Mouse (Mus musculus): ENCODE data around the gene Uvrag.
"Not testable (repeated sequence)": the region's sequence is repeated elsewhere in the genome, so short reads cannot be mapped to it uniquely, and the experiment has no call there.

Uvrag gene

GRCm38 (mm10) chr7:99094336-99094735 lies 46.6 kb downstream of the Uvrag start:
- no peak for DNase-seq

- no peak for DNase-seq
These were observed 48.9 kb downstream of the Uvrag start for GRCm38 (mm10) chr7:99091915-99092645.

- no peak for DNase-seq
These were observed 51.2 kb downstream of the Uvrag start for GRCm38 (mm10) chr7:99089716-99090115.

- no peak for DNase-seq
These were observed 52.2 kb downstream of the Uvrag start for GRCm38 (mm10) chr7:99088576-99089346.

GRCm38 (mm10) chr7:99087581-99087980 lies 53.4 kb downstream of the Uvrag start:
- no peak for DNase-seq

- peak; percentile 64 to 80 for DNase-seq
These were observed 54.1 kb downstream of the Uvrag start for GRCm38 (mm10) chr7:99086646-99087443.

- DNase-seq: no peak
These were observed 55.7 kb downstream of the Uvrag start for GRCm38 (mm10) chr7:99085249-99085648.

- no peak for DNase-seq
These were observed 61.4 kb downstream of the Uvrag start for GRCm38 (mm10) chr7:99079522-99079921.

- DNase-seq: no peak
These were observed 62.1 kb downstream of the Uvrag start for GRCm38 (mm10) chr7:99078805-99079204.

GRCm38 (mm10) chr7:99077234-99077633 lies 63.7 kb downstream of the Uvrag start:
- no peak for DNase-seq

- DNase-seq: no peak
These were observed 65.8 kb downstream of the Uvrag start for GRCm38 (mm10) chr7:99075101-99075500.

- DNase-seq: no peak
These were observed 67.1 kb downstream of the Uvrag start for GRCm38 (mm10) chr7:99073734-99074372.

- no peak for DNase-seq
These were observed 73.2 kb downstream of the Uvrag start for GRCm38 (mm10) chr7:99067710-99068109.

GRCm38 (mm10) chr7:99065920-99066319 lies 75.0 kb downstream of the Uvrag start:
- DNase-seq: no peak

GRCm38 (mm10) chr7:99065391-99065831 lies 75.5 kb downstream of the Uvrag start:
- DNase-seq: no peak

- no peak for DNase-seq
These were observed 76.1 kb downstream of the Uvrag start for GRCm38 (mm10) chr7:99064795-99065194.

- DNase-seq: not testable (repeated sequence)
These were observed 78.7 kb downstream of the Uvrag start for GRCm38 (mm10) chr7:99062263-99062662.

GRCm38 (mm10) chr7:99061056-99061680 lies 79.8 kb downstream of the Uvrag start:
- DNase-seq: no peak

GRCm38 (mm10) chr7:99060476-99060875 lies 80.5 kb downstream of the Uvrag start:
- DNase-seq: no peak

GRCm38 (mm10) chr7:99059934-99060333 lies 81.0 kb downstream of the Uvrag start:
- no peak for DNase-seq

- no peak for DNase-seq
These were observed 83.8 kb downstream of the Uvrag start for GRCm38 (mm10) chr7:99057053-99057630.

GRCm38 (mm10) chr7:99053626-99054025 lies 87.3 kb downstream of the Uvrag start:
- DNase-seq: no peak
